In genomic region chr11:29069586-29069985, GRCm38 (mm10) we compare ENCODE assay signal across 8 mouse cellular contexts.
DNase-seq lines count a peak whose midpoint lies in the region; TF ChIP-seq lines count a peak whose summit lies in the region.
"Not testable (repeated sequence)": the region's sequence is repeated elsewhere in the genome, so short reads cannot be mapped to it uniquely, and the experiment has no call there.

No protein-coding gene starts in this region.

- not testable (repeated sequence) for H3K27me3 ChIP-seq in E14TG2a.4 (ENCODE audit: insufficient read depth, low read length); ES-Bruce4 (ENCODE audit: control insufficient read depth, insufficient read depth, low read length, poor library complexity, severe bottlenecking)

- H3K4me3 ChIP-seq in E14TG2a.4 (replicated peaks; ENCODE audit: low read length) (peak overlapping the region; percentile 71), ES-Bruce4 (ENCODE audit: low read depth, low read length) (peak overlapping the region; percentile 63), ES-E14 (ENCODE audit: insufficient read depth in 1 of 2, low read depth in 1 of 2, low read length in 2 of 2, poor library complexity in 1 of 2, severe bottlenecking in 1 of 2) (peak overlapping the region; percentile 64)

- not testable (repeated sequence) for TF ChIP-seq POLR2A in ES-Bruce4 (IDR thresholded peaks at IDR 0.05; ENCODE audit: insufficient read depth, low read length)

- TF ChIP-seq EP300 in ES-Bruce4 (IDR thresholded peaks at IDR 0.05; ENCODE audit: insufficient read depth, low read depth, low read length), result not testable (repeated sequence)

- not testable (repeated sequence) for H3K27ac ChIP-seq in ES-Bruce4 (ENCODE audit: insufficient read depth, low read length); ES-E14 (ENCODE audit: insufficient read depth, low read depth, low read length, poor library complexity, severe bottlenecking)

- H3K9ac ChIP-seq in ES-Bruce4 (ENCODE audit: low read depth, poor library complexity, severe bottlenecking), result peak overlapping the region; percentile 43
- peak overlapping the region; percentile 71; the same call in 1 of the 2 replicates for H3K9ac ChIP-seq in ES-E14 (ENCODE audit: insufficient read depth, low read depth, low read length, poor library complexity, severe bottlenecking)

- in situ Hi-C loops in ES-E14 (cut with MboI; ENCODE audit: low sequenced_read_pairs in 2 of 2, unreplicated experiment in 2 of 2), result not testable (repeated sequence)

- peak; percentile 51 for DNase-seq in ES-CJ7 (ENCODE audit: low read depth, low spot score)
- DNase-seq in ES-E14 (ENCODE audit: low read depth, low spot score), result peak; percentile 19
- DNase-seq in R1 (ENCODE audit: low read depth, low spot score), result peak; percentile 71
- peak; percentile 72 for DNase-seq in ZHBTc4 (ENCODE audit: low read depth, low spot score)
- peak; percentile 3 to 4 for DNase-seq in cerebellum, postnatal 10 days
- DNase-seq in heart, adult 11 months, result peak; percentile 63

- not testable (repeated sequence) for TF ChIP-seq CTCF in E14TG2a.4 (conservative IDR thresholded peaks at IDR 0.05; ENCODE audit: low read length); ES-Bruce4 (IDR thresholded peaks at IDR 0.05; ENCODE audit: low read depth, low read length)

- H3K36me3 ChIP-seq in E14TG2a.4 (ENCODE audit: insufficient read depth, low read length); ES-Bruce4 (ENCODE audit: control insufficient read depth, insufficient read depth, low read length, poor library complexity, severe bottlenecking); ES-E14 (ENCODE audit: control insufficient read depth, insufficient read depth, low read length, poor library complexity, severe bottlenecking): not testable (repeated sequence)

- not testable (repeated sequence) for H3K4me1 ChIP-seq in E14TG2a.4 (replicated peaks; ENCODE audit: low read depth, low read length); ES-Bruce4 (ENCODE audit: control insufficient read depth, insufficient read depth, low read length); ES-E14 (ENCODE audit: control insufficient read depth in 2 of 2, insufficient read depth in 2 of 2, low read length in 2 of 2, poor library complexity in 1 of 2)

- H3K9me3 ChIP-seq in E14TG2a.4 (ENCODE audit: low read length); ES-Bruce4 (replicated peaks; ENCODE audit: control insufficient read depth, insufficient read depth, low read length, poor library complexity, severe bottlenecking); ES-E14 (ENCODE audit: control insufficient read depth, insufficient read depth, low read depth, low read length): not testable (repeated sequence)

Comparison
In these comparisons a context has a peak if more than half of its experiments do, and no peak if none do; other contexts are left out.
1. DNase-seq: peak in every context shown above with its lines; median percentile 72 in ZHBTc4; 71 in R1; 63 in heart, adult 11 months; 51 in ES-CJ7; 19 in ES-E14; 4 in cerebellum, postnatal 10 days.